Mouse (Mus musculus) urinary bladder, postnatal 25 days (tissue): Measurements from ENCODE around the gene Lurap1l.

Experiments
- DNase-seq: peaks from one replicate; pipeline ENCODE4 v3.0.0; 2022; ENCODE audit warnings: low spot score

Lurap1l gene

DNA sequence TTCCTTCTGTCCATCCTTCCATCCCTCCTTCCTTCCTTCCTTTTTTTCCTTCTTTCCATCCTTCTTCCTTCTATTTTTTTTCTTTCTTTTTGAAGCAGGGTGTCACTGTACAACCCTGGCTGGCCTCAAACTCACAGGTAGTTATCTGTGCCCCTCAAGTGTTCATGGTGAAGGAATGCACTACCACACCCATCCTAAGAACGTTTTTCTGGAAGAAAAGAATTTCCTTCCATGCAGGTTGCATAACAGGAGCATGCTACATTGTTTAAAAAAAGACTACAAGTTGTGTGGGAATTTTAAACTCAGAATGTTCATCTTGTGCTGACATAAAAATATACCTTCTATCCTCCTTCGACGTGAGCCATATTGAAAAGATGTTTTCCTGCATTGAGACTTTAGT, 7.4 kb downstream of the Lurap1l start:
- no peak for DNase-seq

DNA sequence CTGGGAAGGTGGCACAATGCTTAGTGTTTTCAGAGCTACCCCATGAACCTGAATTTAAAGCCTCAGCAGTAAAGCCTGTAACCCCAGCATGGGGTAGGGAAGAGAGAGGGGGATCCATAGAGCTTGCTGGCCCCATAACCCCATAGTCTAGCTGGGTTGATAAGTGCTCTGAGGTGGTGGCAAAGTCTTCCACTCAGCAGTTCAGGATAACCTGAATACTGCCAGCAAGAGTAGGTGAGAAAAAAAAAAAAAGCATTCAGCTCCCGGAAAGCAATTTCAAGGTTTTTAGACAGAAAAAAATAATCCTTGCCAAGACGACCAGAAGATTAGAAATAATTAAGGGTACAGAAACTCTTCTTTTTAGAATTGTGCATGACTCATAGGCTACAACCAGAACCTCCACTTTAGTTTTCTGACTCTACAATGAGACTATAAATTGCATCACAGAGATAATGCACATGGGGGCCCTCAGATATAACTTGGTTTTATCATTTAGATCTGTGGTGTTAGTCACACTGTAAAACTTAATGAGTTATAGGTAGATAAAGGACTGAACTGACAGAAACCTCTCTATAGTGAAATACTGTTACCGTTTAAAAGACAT, 8.2 kb downstream of the Lurap1l start:
- DNase-seq: no peak

DNA sequence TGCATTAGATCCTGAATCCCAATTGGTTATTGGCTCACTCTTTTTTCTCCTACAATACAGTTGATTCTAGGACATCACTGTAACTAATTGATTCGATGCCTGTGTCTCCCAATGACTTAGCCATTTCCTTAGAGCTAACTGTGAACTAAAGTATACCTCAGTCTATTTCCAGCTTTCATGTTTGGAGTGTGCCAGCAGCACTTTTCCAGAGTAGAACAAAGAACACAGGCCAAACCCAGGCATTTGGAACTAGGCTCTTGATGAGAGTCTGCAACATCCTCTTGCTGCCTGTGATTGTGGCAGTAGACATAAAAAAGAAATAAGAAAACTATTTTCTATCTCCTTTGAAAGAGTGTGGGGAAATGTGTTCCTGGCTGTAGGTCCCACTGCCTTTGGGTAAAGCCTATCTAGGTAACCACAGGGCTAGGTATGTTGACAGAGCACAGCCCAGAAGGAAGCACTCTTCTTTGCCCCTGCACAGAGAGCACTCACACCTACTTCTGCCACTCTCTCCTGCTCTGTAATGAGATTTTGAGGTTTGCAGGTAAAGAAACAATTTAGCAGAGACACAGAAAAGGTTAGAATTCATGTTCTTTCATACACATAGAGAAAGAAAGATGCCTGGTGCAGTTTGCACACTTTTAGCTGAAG, 8.9 kb downstream of the Lurap1l start:
- no peak for DNase-seq

DNA sequence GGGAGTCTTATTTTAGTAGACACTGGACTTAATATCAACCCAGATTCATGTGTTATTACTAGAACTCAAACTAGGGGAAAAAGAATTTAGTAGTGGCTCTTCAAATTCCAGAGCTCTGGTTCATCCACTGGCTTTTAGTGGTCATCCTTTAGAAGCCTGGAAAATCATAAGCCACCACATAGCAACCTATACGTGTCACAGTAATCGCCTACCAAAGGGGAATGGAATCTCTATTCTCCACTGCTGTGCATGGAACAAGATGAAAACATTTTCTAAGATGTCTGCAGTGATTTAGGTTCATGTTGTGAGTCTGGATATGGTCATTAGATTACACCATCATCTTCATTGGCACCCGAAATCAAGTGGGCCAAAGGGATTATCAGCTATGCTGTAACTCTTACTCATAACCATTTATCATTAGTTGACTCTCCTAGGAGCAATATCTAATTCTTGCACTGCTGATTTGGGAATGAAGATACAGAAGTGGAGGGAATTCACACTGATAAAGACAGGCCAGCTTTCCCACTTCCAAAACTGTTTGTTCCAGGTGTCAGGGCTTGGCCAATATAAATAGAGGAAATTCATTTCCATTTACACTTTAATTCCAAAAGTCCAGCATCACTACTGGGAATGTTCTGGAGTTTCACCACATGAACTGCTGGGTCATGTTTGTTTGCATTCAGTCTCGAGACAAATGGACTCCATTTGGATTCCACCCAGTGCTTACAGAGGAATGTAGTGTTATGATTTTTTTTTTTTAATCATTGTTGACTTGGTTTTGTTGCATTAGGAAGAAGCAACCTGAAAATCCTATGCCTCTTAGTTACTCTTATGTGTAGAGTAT, 11.4 kb downstream of the Lurap1l start:
- DNase-seq: no peak

DNA sequence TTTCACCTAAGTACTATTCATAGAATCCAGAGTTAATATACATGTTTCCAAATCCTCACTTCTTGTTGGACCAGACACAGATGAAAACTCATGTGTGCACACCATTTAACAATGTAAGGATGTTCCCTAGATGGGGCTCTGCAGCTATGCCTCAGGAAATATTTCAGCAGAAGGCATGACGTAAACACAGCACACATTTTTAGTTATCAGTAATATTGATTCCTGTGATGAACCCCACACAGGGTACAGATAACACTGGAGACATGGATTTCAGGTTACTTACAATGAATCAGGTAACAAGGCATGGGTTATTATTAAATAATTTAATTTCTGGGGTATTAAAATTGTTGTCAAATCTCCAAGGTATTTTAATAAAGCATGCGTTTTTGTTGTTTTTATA, 12.2 kb downstream of the Lurap1l start:
- no peak for DNase-seq

DNA sequence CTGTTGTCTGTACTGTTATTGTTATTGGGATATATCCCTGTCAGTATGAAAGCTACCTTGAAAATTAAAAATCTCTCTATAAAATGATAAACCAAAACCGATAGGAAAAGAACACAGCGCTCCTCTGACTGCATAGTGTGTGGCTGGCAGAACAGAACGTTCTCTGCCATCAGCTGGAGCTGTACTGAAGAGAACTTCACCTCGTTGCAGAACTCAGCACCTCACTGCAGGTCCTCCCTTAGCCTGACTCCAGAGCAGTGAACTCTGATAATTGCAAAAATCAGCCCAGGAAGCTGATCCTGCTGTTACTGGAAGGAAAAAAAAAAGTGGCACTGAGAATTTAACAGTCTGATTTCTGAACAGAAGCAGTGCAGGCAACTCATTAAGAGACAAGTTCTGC, 14.4 kb downstream of the Lurap1l start:
- DNase-seq: no peak

DNA sequence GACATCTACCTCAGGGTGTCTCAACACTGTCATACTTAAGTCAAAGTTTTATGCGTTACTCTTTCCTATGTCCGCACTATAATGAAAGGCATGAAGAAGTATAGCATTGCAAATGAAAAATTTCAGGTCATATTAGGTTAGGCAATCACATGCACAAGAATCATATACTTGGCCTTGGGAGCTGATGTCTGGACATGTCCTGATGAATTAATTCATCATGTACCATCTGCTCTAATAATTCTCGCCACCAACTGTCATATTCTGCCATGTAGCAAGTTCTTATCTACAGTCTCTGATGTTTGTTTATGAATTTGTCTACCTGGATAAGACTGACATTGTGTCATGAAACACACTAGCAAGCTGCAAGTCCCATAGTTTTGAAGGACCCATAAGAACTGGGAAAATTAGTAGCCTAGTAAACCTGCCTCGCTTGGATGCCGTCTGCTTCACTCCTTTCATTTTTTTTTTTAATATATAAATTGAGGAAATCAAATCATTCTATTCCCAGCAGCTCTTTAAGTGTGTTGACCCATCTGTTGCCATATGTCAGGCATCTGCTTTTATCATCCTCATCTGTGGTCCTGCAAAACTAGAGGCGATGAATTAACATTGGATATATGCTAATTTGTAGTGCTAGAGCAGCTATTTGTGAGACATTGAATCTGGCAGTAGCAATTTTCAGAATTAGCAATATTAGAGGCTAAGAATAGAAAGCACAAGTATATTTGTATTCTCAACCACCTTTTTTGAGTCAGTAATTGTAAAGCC, 15.5 kb downstream of the Lurap1l start:
- DNase-seq: no peak

DNA sequence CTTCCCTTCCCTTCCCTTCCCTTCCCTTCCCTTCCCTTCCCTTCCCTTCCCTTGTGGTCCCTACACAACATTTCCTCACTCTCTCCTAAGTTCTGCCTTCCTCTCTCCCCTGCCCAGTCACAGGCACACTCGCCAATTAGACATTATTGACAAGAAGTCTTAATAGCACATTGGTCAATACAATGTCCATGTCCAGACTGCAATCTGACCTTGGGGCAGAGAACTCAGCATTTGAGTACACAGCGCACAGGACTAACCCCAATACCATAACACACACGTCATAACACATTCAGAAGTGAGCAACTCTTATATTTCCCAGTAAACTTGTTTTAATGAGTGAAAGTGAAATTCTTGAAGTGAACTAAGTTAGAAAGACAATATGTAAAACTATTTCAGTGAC, 24.3 kb downstream of the Lurap1l start:
- DNase-seq: no peak

DNA sequence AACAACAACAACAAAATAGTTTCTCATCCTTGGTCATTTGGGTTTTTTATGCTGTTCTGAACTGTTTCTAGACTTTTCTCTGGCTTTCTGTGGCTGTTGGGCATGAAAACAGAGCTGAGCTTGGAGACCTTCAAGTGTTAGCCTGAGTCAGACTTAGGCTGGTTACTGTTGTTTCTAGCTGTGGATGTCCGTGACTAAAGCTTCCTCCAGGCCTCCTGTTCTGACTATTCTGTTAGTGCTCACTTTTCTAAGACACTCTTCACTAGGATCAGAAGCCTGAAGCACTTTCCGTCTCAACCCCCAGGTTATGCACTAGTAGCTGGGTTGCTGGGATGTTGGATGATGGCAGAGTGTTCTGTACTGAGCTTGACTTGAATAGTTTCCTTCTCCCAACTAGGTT, 28.7 kb downstream of the Lurap1l start:
- DNase-seq: no peak

DNA sequence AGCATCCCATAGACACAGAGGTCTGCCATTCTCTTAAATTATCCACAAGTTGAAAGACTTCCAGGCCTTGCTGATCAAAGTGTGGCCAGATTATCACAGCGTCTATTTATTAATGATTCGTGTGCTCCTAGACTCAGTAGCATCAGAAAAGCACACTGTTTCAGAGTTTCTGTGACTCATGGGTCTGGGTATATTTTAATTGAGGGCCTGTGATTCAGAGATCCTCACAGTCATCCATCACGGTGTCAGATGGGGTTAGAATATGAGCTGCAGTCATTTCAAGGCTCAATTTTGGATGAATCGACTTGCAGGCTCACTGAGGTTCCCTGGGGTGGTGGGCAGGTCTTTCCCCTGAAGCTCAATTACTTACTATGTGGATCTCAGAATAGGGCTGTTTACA, 30.5 kb downstream of the Lurap1l start:
- DNase-seq: no peak

DNA sequence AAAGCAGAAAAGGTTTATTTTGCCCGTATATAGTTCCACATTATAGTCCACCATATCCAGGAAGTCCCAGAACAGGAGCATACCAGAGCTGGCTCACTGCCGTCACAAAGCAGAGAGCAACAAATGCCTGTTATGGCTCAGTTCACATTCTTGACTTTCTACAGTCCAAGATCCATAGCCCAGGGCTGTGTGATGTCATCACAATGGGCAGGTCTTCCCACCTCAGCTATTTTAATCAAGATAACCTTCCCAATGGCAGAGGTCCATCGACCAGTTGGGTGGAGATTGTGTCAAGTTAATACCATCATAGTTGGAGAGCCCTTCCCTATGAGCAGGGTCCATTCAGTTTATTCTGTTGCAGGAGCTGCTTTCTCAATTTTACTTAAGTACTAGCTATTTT, 31.5 kb downstream of the Lurap1l start:
- no peak for DNase-seq

DNA sequence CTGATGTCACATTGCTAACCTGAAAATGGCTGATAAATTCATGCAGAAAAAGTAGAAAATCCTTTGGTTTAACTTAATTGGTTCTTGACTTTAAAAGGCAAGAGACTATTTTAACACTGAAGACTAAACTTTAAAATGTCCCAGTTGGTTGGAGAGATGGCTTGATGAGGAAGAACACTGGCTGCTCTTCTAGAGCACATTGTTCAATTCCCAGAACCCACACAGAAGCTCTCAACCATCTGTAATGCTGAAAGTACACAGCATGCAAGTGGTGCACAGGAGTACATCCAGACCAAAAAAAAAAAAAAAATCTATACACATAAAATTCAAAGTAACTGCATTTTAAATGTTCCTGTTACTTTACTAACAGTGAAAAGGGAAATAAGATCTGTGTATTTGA, 34.2 kb downstream of the Lurap1l start:
- DNase-seq: no peak

DNA sequence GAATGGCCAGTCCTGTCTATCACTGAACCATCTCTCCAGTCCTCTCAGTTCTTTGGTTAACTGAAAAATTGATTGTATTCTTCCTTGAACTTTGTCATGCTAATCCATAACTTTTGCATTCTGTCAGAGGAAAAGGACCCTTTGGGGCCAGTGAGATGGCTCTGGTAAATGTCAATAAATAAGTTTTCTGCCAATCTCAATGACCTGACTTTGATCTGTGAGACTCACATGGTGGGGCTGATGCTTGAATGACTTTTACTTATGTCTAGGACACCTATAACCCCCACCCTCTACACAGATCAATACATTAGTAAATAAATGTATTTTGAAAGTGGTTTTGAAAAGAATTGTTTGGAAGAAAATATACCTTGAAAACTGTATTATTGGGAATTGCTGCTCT, 38.7 kb downstream of the Lurap1l start:
- DNase-seq: no peak

DNA sequence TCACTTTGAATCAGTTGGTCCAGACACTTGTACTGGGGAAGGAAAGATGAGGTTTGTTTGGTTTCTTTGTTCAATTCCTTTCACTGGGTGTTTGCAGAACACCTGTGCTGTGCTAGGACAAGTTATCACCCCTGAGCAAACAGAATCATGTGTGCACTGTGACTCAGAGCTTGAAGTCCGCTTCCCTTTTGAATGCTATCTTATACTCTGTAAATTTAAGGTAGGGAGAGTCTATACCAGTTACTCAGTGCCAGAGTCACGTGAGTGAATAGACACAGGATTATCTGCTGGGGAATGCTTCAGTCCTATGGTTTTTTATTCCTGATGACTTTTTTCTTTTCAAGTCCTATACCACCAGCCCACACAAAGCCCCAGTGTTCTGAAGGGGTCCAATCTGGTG, 39.3 kb downstream of the Lurap1l start:
- DNase-seq: no peak

DNA sequence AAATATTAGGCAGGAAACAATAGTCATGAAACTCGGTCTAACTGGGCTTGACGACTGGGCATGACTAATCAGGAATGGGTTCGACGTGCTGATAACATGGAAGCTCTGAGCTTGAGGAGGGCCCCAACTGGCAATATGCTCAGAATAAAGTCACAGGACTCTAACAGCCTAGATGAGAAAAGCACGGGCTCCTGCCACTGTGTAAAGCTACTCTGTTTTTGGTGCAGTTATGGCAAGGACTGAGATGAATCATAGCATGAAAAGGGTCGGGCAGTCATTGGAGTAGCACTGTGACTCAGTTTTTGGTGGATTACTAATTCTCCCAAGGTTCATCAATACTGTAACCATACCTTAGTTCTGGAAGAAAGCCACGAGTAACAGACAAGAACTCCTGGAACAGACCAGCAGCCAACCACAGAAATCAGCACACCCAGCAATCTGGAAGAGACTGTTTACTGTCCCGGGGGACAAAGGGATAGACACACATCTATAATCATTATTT, 39.9 kb downstream of the Lurap1l start:
- DNase-seq: no peak

DNA sequence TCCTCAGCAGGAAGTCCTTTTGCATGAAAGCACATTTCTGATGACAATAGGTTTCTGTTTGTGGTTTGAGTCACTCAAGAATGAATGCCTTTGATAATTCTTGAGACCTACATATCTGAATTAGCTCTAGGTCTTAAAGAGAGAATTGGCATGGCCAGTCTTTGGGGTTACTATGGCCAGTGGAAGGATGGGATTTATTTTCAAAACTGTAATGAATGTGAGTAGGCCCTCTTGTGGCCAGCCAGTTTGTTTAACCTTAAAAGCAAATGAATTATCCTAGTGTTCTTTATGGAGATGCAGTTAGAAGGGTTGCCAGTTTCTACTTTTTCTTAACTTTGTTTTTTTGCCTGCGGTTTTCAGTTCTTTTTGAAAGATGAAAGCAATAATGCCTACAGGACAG, 42.2 kb downstream of the Lurap1l start:
- DNase-seq: no peak

DNA sequence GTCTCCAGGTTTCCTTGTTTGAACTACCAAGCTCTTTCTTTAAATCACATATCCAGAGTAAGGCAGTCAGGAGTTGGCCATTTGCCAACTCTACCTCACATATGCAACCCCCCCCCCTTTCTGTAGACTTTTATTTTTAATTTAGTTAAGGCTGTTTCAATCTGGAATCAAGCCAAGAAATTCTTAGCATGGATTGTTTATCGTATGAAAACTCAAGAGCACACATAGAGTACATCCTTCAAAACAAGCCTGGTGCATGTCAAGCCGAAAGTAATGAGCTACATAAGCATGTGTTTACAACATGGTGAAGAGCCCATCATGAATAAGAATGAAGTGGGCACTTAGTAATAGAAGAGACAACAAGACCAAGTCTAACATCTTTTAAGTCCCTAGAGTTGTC, 45.5 kb downstream of the Lurap1l start:
- no peak for DNase-seq

DNA sequence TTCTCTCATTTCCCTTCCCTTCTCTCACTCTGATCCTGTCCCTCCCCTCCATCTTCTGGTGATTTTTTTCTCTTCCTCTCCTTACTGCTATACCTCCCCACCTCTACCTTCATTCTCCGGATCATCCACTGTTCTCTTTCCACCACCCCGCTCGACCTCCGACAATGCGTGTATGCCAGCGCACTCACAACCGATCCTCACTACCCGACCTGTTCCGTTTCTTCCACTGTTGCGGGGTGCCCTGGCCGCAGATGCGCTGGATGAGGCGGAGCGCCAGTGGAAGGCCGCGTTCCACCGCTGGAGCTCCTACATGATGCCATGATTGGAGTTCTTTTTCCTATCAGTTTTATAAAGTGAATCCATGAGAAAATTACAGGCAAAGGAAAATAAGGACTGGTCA, 57.1 kb downstream of the Lurap1l start:
- no peak for DNase-seq

DNA sequence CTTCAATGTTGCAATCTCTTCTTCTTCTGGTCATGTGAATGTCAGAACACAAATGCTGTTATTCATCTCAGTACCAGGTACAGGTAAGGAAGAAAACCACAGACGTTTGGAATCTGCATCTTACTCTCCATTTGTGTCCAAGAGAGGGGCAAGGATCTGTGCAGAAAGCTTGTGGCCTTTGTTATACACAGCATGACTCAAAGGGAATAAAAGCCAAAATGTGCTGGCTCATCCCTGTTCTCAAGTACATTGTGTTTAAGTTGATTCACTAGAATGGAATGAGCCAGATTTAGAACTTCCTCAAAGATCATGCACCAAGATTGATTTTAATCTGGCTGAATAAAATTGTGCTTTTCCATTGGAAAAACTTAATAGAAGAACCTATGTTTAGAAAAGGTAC, 61.4 kb downstream of the Lurap1l start:
- no peak for DNase-seq

DNA sequence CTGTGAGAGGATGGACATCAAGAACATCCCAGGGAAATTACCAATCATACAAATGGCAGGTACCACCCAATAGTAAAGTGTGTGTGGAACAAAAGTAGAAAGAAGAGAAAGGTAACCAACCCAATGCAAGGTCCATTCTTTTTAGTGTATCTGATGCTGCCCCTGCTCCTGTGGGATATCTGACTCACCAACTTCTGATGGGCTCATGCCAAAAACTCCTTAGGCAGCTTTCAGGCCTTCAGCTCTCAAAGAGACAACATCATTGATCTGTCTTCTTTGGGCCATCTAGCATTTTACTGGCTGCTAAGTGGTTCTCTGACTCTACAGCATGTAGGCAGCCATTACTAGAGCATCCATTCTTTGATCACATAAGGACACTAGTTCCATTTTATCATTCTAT, 63.5 kb downstream of the Lurap1l start:
- no peak for DNase-seq

DNA sequence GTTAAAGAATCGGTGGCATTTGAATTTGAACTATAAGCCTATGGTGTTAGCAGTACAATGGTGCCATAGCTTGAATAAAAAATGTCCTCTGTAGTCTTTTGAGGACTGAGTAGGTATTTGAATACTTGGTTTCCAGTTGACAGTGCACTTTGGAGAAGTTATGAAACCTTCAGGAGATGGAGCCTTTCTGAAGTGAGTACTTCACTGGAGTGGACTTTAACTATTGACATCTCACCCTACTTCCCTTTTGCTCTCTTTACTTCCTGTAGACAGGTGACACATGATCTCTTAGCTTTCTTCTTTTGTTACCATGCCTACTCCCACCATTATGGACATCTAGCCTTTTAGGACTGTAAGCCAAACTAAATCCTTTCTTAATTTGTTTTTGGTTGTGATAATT, 80.4 kb downstream of the Lurap1l start:
- no peak for DNase-seq

DNA sequence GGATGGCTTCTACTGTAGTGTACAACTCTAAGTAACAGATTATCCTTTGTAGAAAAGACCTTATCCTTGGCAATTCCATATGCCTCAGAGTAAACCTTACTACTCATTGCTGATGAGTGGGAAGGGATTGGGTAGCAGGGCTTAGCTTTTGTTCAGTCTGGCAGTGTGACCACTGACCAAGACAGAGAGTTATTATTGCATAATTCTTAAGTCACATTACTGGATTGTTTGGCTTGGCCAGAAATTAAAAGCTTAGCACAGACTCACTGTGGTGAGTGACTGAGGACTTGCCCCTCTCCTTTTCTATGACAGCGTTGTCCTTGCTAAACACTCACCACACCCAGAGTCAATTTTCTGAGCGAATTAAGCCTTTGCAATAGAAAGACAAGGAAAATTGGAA, 93.1 kb downstream of the Lurap1l start:
- no peak for DNase-seq
